26 mouse cellular contexts compared by ENCODE assay signal in the genomic region with DNA sequence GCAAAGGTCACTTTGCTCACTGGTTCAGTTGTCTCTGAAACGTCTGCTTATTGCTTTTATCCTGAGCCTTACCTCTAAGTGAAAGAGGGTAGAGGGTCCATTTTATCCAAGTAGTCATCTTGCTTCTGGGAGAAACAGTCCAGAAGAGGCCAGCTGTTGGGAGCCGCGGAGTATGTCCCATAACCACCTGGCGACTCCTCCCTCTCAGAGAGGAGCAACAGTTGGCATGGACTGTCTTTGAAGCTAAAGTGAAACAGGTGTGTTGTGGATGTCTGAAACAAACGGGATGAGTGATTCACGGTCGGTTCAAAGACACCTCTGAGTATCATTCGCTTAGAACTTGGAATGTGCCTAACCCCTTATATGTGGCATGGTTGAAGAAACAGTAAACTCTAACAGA. TPM values are rescaled to one million over a fixed set of nuclear protein-coding genes. Genes with fewer than 3 reads are reported as not detected.
A peak's percentile ranks its signal among the peaks of the same experiment; 100 is the strongest.
DNase-seq lines count a peak whose midpoint lies in the region; ATAC-seq and TF ChIP-seq lines count a peak whose summit lies in the region.
"Had no signal": no experiment of that assay in that cellular context is flagged by ENCODE, and none has a peak within 500 bp of the region (broad histone marks: within the 10 kb centered on the region; RNA-seq: fewer than 3 reads in every experiment).

No protein-coding gene starts in this region.

- H3K79me2 ChIP-seq in myocyte (ENCODE audit: control insufficient read depth, insufficient read depth) = no peaks in the 10 kb centered on the region

- H3ac ChIP-seq in myocyte (ENCODE audit: control insufficient read depth, insufficient read length) = no peak overlapping the region

- TF ChIP-seq EP300 in heart, postnatal 0 days (IDR thresholded peaks at IDR 0.05; ENCODE audit: low read depth) = no peak

- intact Hi-C loops in gastrocnemius, adult 2 months (cut with DNase I) = no loop called here

- H3K27ac ChIP-seq in gastrocnemius, adult 2 months = peak overlapping the region; percentile 75
- H3K27ac ChIP-seq in heart, postnatal 0 days (ENCODE audit: low read depth) = peak overlapping the region; percentile 54
- peak overlapping the region; percentile 90 for H3K27ac ChIP-seq in embryonic facial prominence, embryonic 15.5 days (replicated peaks)
- H3K27ac ChIP-seq: forebrain, embryonic 12.5 days; hindbrain, embryonic 12.5 days; hindbrain, postnatal 0 days; intestine, embryonic 15.5 days; liver, embryonic 14.5 days; midbrain, embryonic 15.5 days had no signal

- H3K4me3 ChIP-seq in gastrocnemius, adult 2 months = no peak overlapping the region
- H3K4me3 ChIP-seq in heart, postnatal 0 days (ENCODE audit: low read depth, low read length) = no peak overlapping the region
- no peak overlapping the region for H3K4me3 ChIP-seq in embryonic facial prominence, embryonic 15.5 days (replicated peaks)
- H3K4me3 ChIP-seq in myocyte = no peak overlapping the region
- H3K4me3 ChIP-seq: forebrain, embryonic 12.5 days; heart, adult 2 months; hindbrain, embryonic 12.5 days; intestine, embryonic 15.5 days; midbrain, embryonic 15.5 days had no signal

- H3K9ac ChIP-seq in heart, postnatal 0 days (replicated peaks; ENCODE audit: low read depth, low read length) = no peak overlapping the region
- no peak overlapping the region for H3K9ac ChIP-seq in embryonic facial prominence, embryonic 15.5 days
- H3K9ac ChIP-seq: forebrain, embryonic 12.5 days; hindbrain, embryonic 12.5 days; intestine, embryonic 15.5 days; liver, embryonic 14.5 days; midbrain, embryonic 15.5 days had no signal

- H3K4me1 ChIP-seq in heart, postnatal 0 days (ENCODE audit: control insufficient read depth, insufficient read depth) = peaks cover 35% of the 10 kb centered on the region
- peaks cover 38% of the 10 kb centered on the region for H3K4me1 ChIP-seq in embryonic facial prominence, embryonic 15.5 days
- H3K4me1 ChIP-seq: intestine, embryonic 15.5 days had no signal

- WGBS in heart, postnatal 0 days = 84% methylated on average over 8 of the region's 8 CpGs
- 43% methylated on average over 8 of the region's 8 CpGs for WGBS in embryonic facial prominence, embryonic 15.5 days

- TF ChIP-seq POLR2A in myocyte (IDR thresholded peaks at IDR 0.05; ENCODE audit: insufficient read length, low read depth) = no peak

- no peak for TF ChIP-seq CTCF in gastrocnemius, adult 2 months (IDR thresholded peaks at IDR 0.05)
- no peak for TF ChIP-seq CTCF in heart, postnatal 0 days (IDR thresholded peaks at IDR 0.05; ENCODE audit: low read depth)

- H3K36me3 ChIP-seq in heart, postnatal 0 days (replicated peaks; ENCODE audit: control insufficient read depth, insufficient read depth, low read length) = no peaks in the 10 kb centered on the region
- no peaks in the 10 kb centered on the region for H3K36me3 ChIP-seq in embryonic facial prominence, embryonic 15.5 days
- no peaks in the 10 kb centered on the region for H3K36me3 ChIP-seq in myocyte (ENCODE audit: control insufficient read depth, insufficient read depth)
- H3K36me3 ChIP-seq: forebrain, embryonic 12.5 days; G1E; hindbrain, embryonic 12.5 days; intestine, embryonic 15.5 days had no signal

- no peak for DNase-seq in gastrocnemius, adult 2 months
- DNase-seq in gastrocnemius, postnatal 4 days (ENCODE audit: low spot score in 2 of 2) = no peak
- DNase-seq in heart, postnatal 0 days (ENCODE audit: low spot score) = no peak
- DNase-seq in heart, postnatal 4 days = no peak
- no peak for DNase-seq in frontal cortex, adult 2 months (ENCODE audit: extremely low spot score in 1 of 2, low spot score in 1 of 2)
- DNase-seq: adrenal gland, postnatal 10 days; cerebellum, adult 8-10 months; cerebellum, postnatal 25 days; gastrocnemius, postnatal 25 days; heart, adult 2 months; heart, postnatal 14 days; kidney, postnatal 36 days; left cerebral cortex, postnatal 4 days; lung, adult 2 months; lung, postnatal 10 days; thymus, adult 2 months; thymus, postnatal 36 days had no signal

- no peak overlapping the region for H3K4me2 ChIP-seq in heart, postnatal 0 days (ENCODE audit: low read depth, low read length)
- no peak overlapping the region for H3K4me2 ChIP-seq in embryonic facial prominence, embryonic 15.5 days (replicated peaks)
- H3K4me2 ChIP-seq in myocyte (ENCODE audit: low read depth) = no peak overlapping the region
- H3K4me2 ChIP-seq: forebrain, embryonic 12.5 days; hindbrain, embryonic 12.5 days; intestine, embryonic 15.5 days; midbrain, embryonic 15.5 days had no signal

- H3K9me3 ChIP-seq in heart, postnatal 0 days (replicated peaks; ENCODE audit: control insufficient read depth, low read length) = no peaks in the 10 kb centered on the region
- H3K9me3 ChIP-seq in embryonic facial prominence, embryonic 15.5 days (replicated peaks) = no peaks in the 10 kb centered on the region
- H3K9me3 ChIP-seq: forebrain, embryonic 12.5 days; G1E; hindbrain, embryonic 12.5 days; intestine, embryonic 15.5 days; midbrain, embryonic 15.5 days had no signal

- H3K27me3 ChIP-seq in heart, postnatal 0 days (ENCODE audit: control insufficient read depth, insufficient read depth, low read length) = no peaks in the 10 kb centered on the region
- no peaks in the 10 kb centered on the region for H3K27me3 ChIP-seq in embryonic facial prominence, embryonic 15.5 days
- no peaks in the 10 kb centered on the region for H3K27me3 ChIP-seq in myocyte (ENCODE audit: control insufficient read depth, insufficient read depth, insufficient read length)
- H3K27me3 ChIP-seq: hindbrain, embryonic 12.5 days; intestine, embryonic 15.5 days; midbrain, embryonic 15.5 days had no signal

- no peak for ATAC-seq in heart, postnatal 0 days (ENCODE audit: insufficient read depth, low read depth)
- ATAC-seq in embryonic facial prominence, embryonic 15.5 days (ENCODE audit: insufficient number of reproducible peaks, low FRiP score, low TSS enrichment, low read depth) = no peak
- ATAC-seq: intestine, embryonic 15.5 days; midbrain, embryonic 15.5 days had no signal

TF ChIP-seq in myocyte, 11 proteins besides CTCF, POLR2A, EP300 and RAD21:
- TF ChIP-seq MYOD1 (IDR thresholded peaks at IDR 0.05; ENCODE audit: control insufficient read depth in 1 of 3, insufficient read length in 2 of 3, low read depth in 2 of 3) = peak in 2 of 3 experiments; percentile 13 to 66
- TF ChIP-seq E2F4 (IDR thresholded peaks at IDR 0.05; ENCODE audit: insufficient read depth) = no peak
- no peak for TF ChIP-seq TCF3 (IDR thresholded peaks at IDR 0.05; ENCODE audit: insufficient read length, low read depth)
- peak in 1 of 3 experiments; percentile 53 for TF ChIP-seq MYOG (IDR thresholded peaks at IDR 0.05; ENCODE audit: control insufficient read depth in 1 of 3, insufficient read depth in 1 of 3, insufficient read length in 2 of 3, low read depth in 2 of 3)

RNA-seq across cellular contexts. Expression of gene Map3k20, which starts 46.0 kb away (rescaled TPM):
- 100 to 1,000 TPM; 338 to 407 TPM for total RNA-seq in gastrocnemius, adult 2 months (2021)
- 100 to 1,000 TPM; 202 to 229 TPM for total RNA-seq in gastrocnemius, postnatal 4 days (2021)
- 95.0 and 108 TPM in 2 replicates for total RNA-seq in heart, postnatal 0 days (2014; rRNA removed; ENCODE audit: low replicate concordance)
- 24.4 and 26.1 TPM in 2 replicates for polyA plus RNA-seq in heart, postnatal 0 days (2015; fragmentation: Nextera tagmentation; extraction: Ambion mirVana)
- 100 to 1,000 TPM; 223 to 231 TPM for total RNA-seq in heart, postnatal 4 days (2021)
- polyA plus RNA-seq in embryonic facial prominence, embryonic 15.5 days (2015; fragmentation: Nextera tagmentation; extraction: Ambion mirVana) = 21.0 and 23.9 TPM in 2 replicates
- polyA plus RNA-seq in myocyte (2012; fragmentation: generic; extraction: Trizol) = 13.7 TPM
- 9.0 and 9.9 TPM in 2 replicates for polyA plus RNA-seq in frontal cortex, adult 2 months (2012; rRNA removed)
